Mouse (Mus musculus) G1E (cell line): ENCODE results near the gene Ednrb.

Experiments used
- CTCF ChIP-seq: IDR thresholded peaks from 2 replicates; pipeline ENCODE4 v1.5.1; 2012; ENCODE audit warnings: low read depth, low read length, inconsistent platforms, mixed read lengths
- POLR2AphosphoS5 ChIP-seq: IDR thresholded peaks from 2 replicates; pipeline ENCODE4 v1.6.1; 2012; ENCODE audit warnings: low read depth, low read length, inconsistent platforms; ENCODE audit not compliant: insufficient replicate concordance

DNA sequence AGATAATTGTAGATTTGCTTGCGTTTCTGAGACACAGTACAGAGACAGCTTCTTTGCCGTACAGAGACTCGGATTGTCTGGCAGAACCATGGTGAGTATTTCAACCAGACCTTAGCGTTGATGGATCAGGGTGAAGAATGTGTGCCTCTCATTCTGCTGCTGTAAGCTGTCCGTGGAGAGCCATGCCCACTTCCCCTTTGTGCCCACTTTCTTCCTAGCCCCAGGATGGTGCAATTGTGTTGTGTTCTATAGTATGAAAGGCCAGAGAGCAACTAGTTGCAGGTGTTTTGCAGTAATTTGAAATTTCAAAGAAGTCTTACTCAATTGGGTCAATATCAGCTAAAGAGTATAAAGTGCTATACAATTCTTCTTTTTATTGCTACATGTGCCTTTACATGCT is 50.8 kb downstream of the Ednrb start:
- TF ChIP-seq CTCF, result no peak
- no peak for TF ChIP-seq POLR2AphosphoS5
